Mouse (Mus musculus) liver, embryonic 14.5 days (tissue): ENCODE results near the gene Igf2bp2. TPM values are rescaled to one million over a fixed set of nuclear protein-coding genes. Genes with fewer than 3 reads are reported as not detected.

Experiments
- ATAC-seq: fragments of 200-750 bp; cut with Nextera tagmentation; 2 replicates; pipeline ENCODE4 v1.8.0; 2017; ENCODE audit warnings: moderate number of reproducible peaks, mild to moderate bottlenecking, moderate library complexity; ENCODE audit not compliant: insufficient read depth
- DNase-seq, 3 experiments: peaks; one replicate each; pipeline ENCODE4 v3.0.0-alpha.2; 2012 to 2013; ENCODE audit warnings: low read depth in 3 of 3, low spot score in 3 of 3
- H3K27ac ChIP-seq: fragments of 300-500 bp; sonication (generic); 2 replicates; pipeline ENCODE4 v1.5.1; 2014; ENCODE audit warnings: moderate library complexity, mild to moderate bottlenecking, control low read depth, inconsistent platforms
- H3K27me3 ChIP-seq: fragments of 300-500 bp; sonication (generic); 2 replicates; pipeline ENCODE4 v1.6.1; 2014; ENCODE audit warnings: mild to moderate bottlenecking, low read length, moderate library complexity; ENCODE audit not compliant: control insufficient read depth, insufficient read depth
- H3K36me3 ChIP-seq: fragments of 300-500 bp; sonication (generic); replicated peaks from 2 replicates; pipeline ENCODE4 v1.6.1; 2014; ENCODE audit warnings: low read depth; ENCODE audit not compliant: control insufficient read depth, insufficient read depth
- H3K4me1 ChIP-seq, 2 experiments: fragments of 200-500 bp in 1 of 2; fragments of 300-500 bp in 1 of 2; sonication (generic) in 1 of 2; replicated peaks; 2 replicates each; pipeline ENCODE4 v1.6.1; 2012 to 2014; ENCODE audit warnings: antibody characterized with exemption in 1 of 2, inconsistent platforms in 1 of 2, low read length in 1 of 2; ENCODE audit not compliant: control insufficient read depth in 2 of 2, insufficient read depth in 2 of 2
- H3K4me2 ChIP-seq: fragments of 300-500 bp; sonication (generic); 2 replicates; pipeline ENCODE4 v1.6.1; 2014; ENCODE audit warnings: low read depth, mild to moderate bottlenecking, control low read depth, moderate library complexity
- H3K4me3 ChIP-seq, 2 experiments: fragments of 200-500 bp in 1 of 2; fragments of 300-500 bp in 1 of 2; sonication (generic) in 1 of 2; 2 replicates each; pipeline ENCODE4 v1.5.1; 2012 to 2014; ENCODE audit warnings: low read depth in 2 of 2, low read length in 2 of 2, mild to moderate bottlenecking in 2 of 2, control low read depth in 1 of 2, inconsistent platforms in 1 of 2, moderate library complexity in 1 of 2; ENCODE audit not compliant: insufficient read depth in 1 of 2
- H3K9ac ChIP-seq: fragments of 300-500 bp; sonication (generic); replicated peaks from 2 replicates; pipeline ENCODE4 v1.6.1; 2014; ENCODE audit warnings: mild to moderate bottlenecking, control low read depth, moderate library complexity
- H3K9me3 ChIP-seq: fragments of 300-500 bp; sonication (generic); 2 replicates; pipeline ENCODE4 v1.6.1; 2016; ENCODE audit warnings: low read length, mixed read lengths; ENCODE audit not compliant: control insufficient read depth
- CTCF ChIP-seq: IDR thresholded peaks from 2 replicates; pipeline ENCODE4 v1.5.1; 2016; ENCODE audit warnings: antibody characterized with exemption, low read depth, control low read depth
- EP300 ChIP-seq: IDR thresholded peaks from 2 replicates; pipeline ENCODE4 v1.6.1; 2016; ENCODE audit warnings: antibody characterized with exemption, low read depth
- WGBS: fragments of 180-500 bp; shearing (Covaris S2); extraction: QIAGEN DNeasy Blood & Tissue Kit; methylation state at CpG from one replicate; pipeline ENCODE4 v1.1.7; 2014; ENCODE audit not compliant: insufficient replicate concordance; 5-methylcytosine and 5-hydroxymethylcytosine counted together
- polyA plus RNA-seq, 2 experiments: library from polyadenylated mRNA; depleted of rRNA in 1 of 2; stranded (reverse) in 1 of 2; unstranded in 1 of 2; fragments of >200 nt; fragmentation: Nextera tagmentation in 1 of 2; extraction: Ambion mirVana in 1 of 2; gene quantifications; 2 replicates each; pipeline versions ENCODE4 v1.2.1 to v1.2.3; 2012 to 2014

Gene Igf2bp2
- polyA plus RNA-seq, 2 experiments, result 3.7 to 7.3 TPM

DNA sequence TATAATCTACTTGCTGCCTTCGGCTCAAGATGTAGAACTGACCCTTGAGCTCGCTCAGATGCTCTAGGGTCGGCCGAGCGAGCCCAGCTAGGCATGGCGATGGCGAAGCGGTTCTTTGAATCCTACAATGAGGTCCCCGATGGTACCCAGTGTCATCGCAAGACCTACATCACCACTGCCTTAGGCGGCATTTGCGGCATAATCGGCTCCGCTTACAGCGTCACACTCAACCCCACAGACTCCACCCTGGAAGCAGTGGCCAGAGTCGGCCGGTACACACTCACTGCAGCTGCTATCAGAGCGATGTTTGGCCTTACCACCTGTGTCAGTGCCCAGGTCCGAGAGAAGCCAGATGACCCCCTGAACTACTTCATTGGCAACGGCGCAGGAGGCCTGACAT is 109.7 kb downstream of the Igf2bp2 start:
- Histone ChIP-seq H3K27ac (no peak overlapping the region), H3K9me3 (no peaks in the 10 kb centered on the region), H3K36me3 (no peaks in the 10 kb centered on the region), H3K9ac (no peak overlapping the region), H3K4me1 (no peaks in the 10 kb centered on the region), H3K4me3 (no peak overlapping the region), H3K4me2 (no peak overlapping the region), H3K27me3 (no peaks in the 10 kb centered on the region)
- TF ChIP-seq CTCF, result no peak
- TF ChIP-seq EP300, result no peak
- no peak for DNase-seq
- WGBS, result 86% methylated on average over 21 of the region's 21 CpGs
- no peak for ATAC-seq

DNA sequence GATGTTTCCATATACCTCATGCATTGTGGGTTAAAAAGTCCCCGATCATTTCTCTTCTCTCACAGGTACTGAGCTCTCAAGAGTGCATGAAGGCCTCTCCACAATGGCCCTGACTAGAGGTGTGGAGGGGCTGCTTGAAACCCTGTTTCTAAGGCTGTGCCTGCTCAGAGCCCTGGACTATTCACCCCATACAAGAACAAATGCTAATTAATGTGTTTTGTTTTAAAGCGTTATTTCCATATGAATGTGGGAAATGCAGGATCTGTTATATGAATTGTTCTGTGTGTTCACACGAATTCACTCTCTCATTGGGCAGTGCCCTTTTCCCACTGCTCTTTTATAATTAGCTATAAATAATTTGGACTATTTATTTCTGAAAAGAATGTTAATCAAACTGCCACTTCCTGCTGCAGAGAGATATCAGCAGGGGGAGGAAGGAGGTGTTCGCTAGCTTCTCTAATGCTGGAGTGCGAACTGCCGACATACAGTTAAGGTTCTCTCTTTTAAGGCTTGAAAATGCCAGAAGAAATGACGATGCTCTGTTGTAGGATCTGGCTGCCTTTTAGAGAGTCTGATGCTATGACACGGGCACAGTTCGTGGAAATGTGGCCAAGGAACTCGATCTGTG is 116.2 kb downstream of the Igf2bp2 start:
- H3K4me2 ChIP-seq, result no peak overlapping the region
- no peaks in the 10 kb centered on the region for H3K4me1 ChIP-seq
- H3K27me3 ChIP-seq, result no peaks in the 10 kb centered on the region
- 70% methylated on average over 10 of the region's 10 CpGs for WGBS
- DNase-seq (no peak), ATAC-seq (no peak)
- H3K27ac ChIP-seq, result no peak overlapping the region
- no peaks in the 10 kb centered on the region for H3K9me3 ChIP-seq
- no peak overlapping the region for H3K9ac ChIP-seq
- no peak overlapping the region for H3K4me3 ChIP-seq
- H3K36me3 ChIP-seq, result peaks cover 33% of the 10 kb centered on the region
- TF ChIP-seq CTCF, result no peak
- TF ChIP-seq EP300, result no peak

DNA sequence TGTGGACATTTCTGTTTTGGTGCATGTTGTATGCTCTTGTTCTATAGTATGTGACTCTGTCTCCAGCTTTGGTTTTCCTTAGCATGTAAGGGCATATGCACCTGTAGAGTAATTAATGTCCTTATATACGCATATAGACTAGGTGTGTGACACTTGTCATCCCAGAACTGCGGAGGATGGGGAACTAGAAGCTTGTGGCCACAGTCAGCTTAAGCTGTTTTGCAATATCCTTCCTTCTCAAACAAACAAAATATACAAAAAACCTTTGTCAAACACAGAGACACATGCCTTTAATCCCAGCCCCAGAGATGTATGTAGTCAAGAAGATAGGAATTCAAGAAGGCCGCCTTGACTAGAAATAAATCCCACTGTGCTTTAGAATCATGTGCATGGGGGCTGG is 117.2 kb downstream of the Igf2bp2 start:
- 78% methylated on average over 3 of the region's 3 CpGs for WGBS
- H3K4me1 ChIP-seq, result no peaks in the 10 kb centered on the region
- H3K27ac ChIP-seq, result no peak overlapping the region
- peaks cover 41% of the 10 kb centered on the region for H3K36me3 ChIP-seq
- no peak for DNase-seq
- H3K9me3 ChIP-seq, result no peaks in the 10 kb centered on the region
- H3K4me2 ChIP-seq, result no peak overlapping the region
- no peak for ATAC-seq
- H3K4me3 ChIP-seq, result no peak overlapping the region
- H3K27me3 ChIP-seq, result no peaks in the 10 kb centered on the region
- TF ChIP-seq EP300 (no peak), CTCF (no peak)
- no peak overlapping the region for H3K9ac ChIP-seq

DNA sequence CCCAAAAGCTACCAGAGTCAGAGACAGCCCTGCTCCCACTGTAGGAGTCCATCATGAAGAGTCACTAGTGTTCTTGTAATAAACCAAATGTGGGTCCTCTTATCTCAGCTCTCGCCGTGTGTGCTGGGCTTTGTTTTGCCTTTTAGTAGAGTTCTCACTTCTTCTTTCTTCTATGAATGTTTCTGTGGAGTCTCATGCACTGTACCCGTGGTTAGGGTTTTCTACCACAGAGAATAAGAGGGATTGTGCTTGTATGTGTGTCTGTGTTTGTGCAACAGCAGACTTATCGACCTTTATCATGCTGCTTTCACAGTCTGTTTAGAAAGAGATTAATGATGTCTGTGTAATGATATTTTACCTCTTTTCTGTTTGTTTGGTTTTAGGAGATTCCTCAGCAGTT is 119.3 kb downstream of the Igf2bp2 start:
- no peaks in the 10 kb centered on the region for H3K4me1 ChIP-seq
- no peak for TF ChIP-seq CTCF
- no peak for TF ChIP-seq EP300
- no peak overlapping the region for H3K4me2 ChIP-seq
- H3K27me3 ChIP-seq, result no peaks in the 10 kb centered on the region
- no peaks in the 10 kb centered on the region for H3K9me3 ChIP-seq
- ATAC-seq, result no peak
- H3K36me3 ChIP-seq, result peaks cover 45% of the 10 kb centered on the region
- no peak for DNase-seq
- no peak overlapping the region for H3K4me3 ChIP-seq
- 58% methylated on average over 4 of the region's 4 CpGs for WGBS
- no peak overlapping the region for H3K9ac ChIP-seq
- no peak overlapping the region for H3K27ac ChIP-seq

DNA sequence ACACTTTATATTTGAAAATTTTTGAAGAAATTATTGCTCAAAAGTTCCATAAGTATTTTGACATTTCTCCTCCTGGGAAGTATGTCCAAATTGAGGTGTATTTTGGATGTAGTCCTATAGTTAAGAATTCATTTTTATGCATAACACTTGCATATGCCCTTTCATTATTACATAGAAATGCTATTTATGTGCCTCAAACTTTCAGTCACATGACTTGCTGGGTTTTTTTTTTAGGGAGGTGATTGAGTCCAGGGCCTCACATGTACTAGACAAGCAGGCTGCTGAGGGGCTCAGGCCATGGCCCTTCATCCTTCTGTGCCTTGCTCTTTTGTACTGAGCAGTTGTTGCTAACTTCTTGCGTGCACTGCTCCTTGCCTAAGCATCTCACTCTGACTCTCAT is 123.1 kb downstream of the Igf2bp2 start:
- Histone ChIP-seq H3K4me1 (no peaks in the 10 kb centered on the region), H3K9me3 (no peaks in the 10 kb centered on the region), H3K27ac (no peak overlapping the region), H3K27me3 (no peaks in the 10 kb centered on the region), H3K9ac (no peak overlapping the region), H3K4me2 (no peak overlapping the region), H3K4me3 (no peak overlapping the region), H3K36me3 (peaks cover 39% of the 10 kb centered on the region)
- no peak for TF ChIP-seq CTCF
- DNase-seq, result no peak
- WGBS, result 88% methylated on average over 1 of the region's 1 CpGs
- ATAC-seq, result no peak
